Mouse (Mus musculus): ENCODE results near the gene Acbd6. TPM values are rescaled to one million over a fixed set of nuclear protein-coding genes. Genes with fewer than 3 reads are reported as not detected.

Acbd6 gene
- total and polyA plus RNA-seq, 2 experiments, result 14.8 to 71.5 TPM

GRCm38 (mm10) chr1:155608524-155608923 is 50.6 kb downstream of the Acbd6 start:
- Histone ChIP-seq H3K27me3 (ENCODE audit: control insufficient read depth, insufficient read depth, low read length) (no peaks in the 10 kb centered on the region), H3K79me2 (ENCODE audit: control insufficient read depth, insufficient read depth, low read length) (no peaks in the 10 kb centered on the region; the same call in 1 of the 2 replicates), H3K27ac (replicated peaks; ENCODE audit: insufficient read depth, low read depth, low read length) (no peak overlapping the region), H3K4me1 (ENCODE audit: control insufficient read depth, insufficient read depth, low read length) (no peaks in the 10 kb centered on the region), H3K4me3 (ENCODE audit: insufficient read depth, low read depth, low read length) (no peak overlapping the region), H3K9ac (ENCODE audit: low read depth, low read length) (no peak overlapping the region), H3K36me3 (ENCODE audit: control insufficient read depth, insufficient read depth, low read length) (no peaks in the 10 kb centered on the region)
- DNase-seq (ENCODE audit: extremely low read depth, low read depth, low spot score), result no peak
- no peak for TF ChIP-seq POLR2A (IDR thresholded peaks at IDR 0.05; ENCODE audit: extremely low read depth, insufficient read depth, low read length)
- no peak for TF ChIP-seq CTCF (IDR thresholded peaks at IDR 0.05; ENCODE audit: low read depth, low read length)
- WGBS, result 67% methylated on average over 4 of the region's 4 CpGs

- WGBS, result 55% methylated on average over 2 of the region's 2 CpGs
- Histone ChIP-seq H3K4me1 (ENCODE audit: control insufficient read depth, insufficient read depth, low read length) (no peaks in the 10 kb centered on the region), H3K79me2 (ENCODE audit: control insufficient read depth, insufficient read depth, low read length) (no peaks in the 10 kb centered on the region; the same call in 1 of the 2 replicates), H3K9ac (ENCODE audit: low read depth, low read length) (no peak overlapping the region), H3K27ac (replicated peaks; ENCODE audit: insufficient read depth, low read depth, low read length) (no peak overlapping the region), H3K36me3 (ENCODE audit: control insufficient read depth, insufficient read depth, low read length) (no peaks in the 10 kb centered on the region), H3K4me3 (ENCODE audit: insufficient read depth, low read depth, low read length) (no peak overlapping the region), H3K27me3 (ENCODE audit: control insufficient read depth, insufficient read depth, low read length) (no peaks in the 10 kb centered on the region)
- TF ChIP-seq POLR2A (IDR thresholded peaks at IDR 0.05; ENCODE audit: extremely low read depth, insufficient read depth, low read length), result no peak
- TF ChIP-seq CTCF (IDR thresholded peaks at IDR 0.05; ENCODE audit: low read depth, low read length), result peak; percentile 18; the same call in 1 of the 2 replicates
- DNase-seq (ENCODE audit: extremely low read depth, low read depth, low spot score), result no peak
These were observed 56.5 kb downstream of the Acbd6 start for GRCm38 (mm10) chr1:155614426-155614825.

GRCm38 (mm10) chr1:155621075-155621474 is 63.2 kb downstream of the Acbd6 start:
- Histone ChIP-seq H3K4me3 (ENCODE audit: insufficient read depth, low read depth, low read length) (no peak overlapping the region), H3K36me3 (ENCODE audit: control insufficient read depth, insufficient read depth, low read length) (peaks cover 2% of the 10 kb centered on the region; the same call in 1 of the 2 replicates), H3K9ac (ENCODE audit: low read depth, low read length) (no peak overlapping the region), H3K27ac (replicated peaks; ENCODE audit: insufficient read depth, low read depth, low read length) (no peak overlapping the region), H3K4me1 (ENCODE audit: control insufficient read depth, insufficient read depth, low read length) (no peaks in the 10 kb centered on the region; the same call in 1 of the 2 replicates), H3K79me2 (ENCODE audit: control insufficient read depth, insufficient read depth, low read length) (no peaks in the 10 kb centered on the region), H3K27me3 (ENCODE audit: control insufficient read depth, insufficient read depth, low read length) (no peaks in the 10 kb centered on the region)
- peak; percentile 21 for DNase-seq (ENCODE audit: extremely low read depth, low read depth, low spot score)
- 66% methylated on average over 6 of the region's 6 CpGs for WGBS
- TF ChIP-seq POLR2A (IDR thresholded peaks at IDR 0.05; ENCODE audit: extremely low read depth, insufficient read depth, low read length) (no peak), CTCF (IDR thresholded peaks at IDR 0.05; ENCODE audit: low read depth, low read length) (no peak)

GRCm38 (mm10) chr1:155623192-155623591 is 65.3 kb downstream of the Acbd6 start:
- DNase-seq (ENCODE audit: extremely low read depth, low read depth, low spot score), result no peak
- Histone ChIP-seq H3K9ac (ENCODE audit: low read depth, low read length) (no peak overlapping the region), H3K4me1 (ENCODE audit: control insufficient read depth, insufficient read depth, low read length) (peaks cover 8% of the 10 kb centered on the region), H3K4me3 (ENCODE audit: insufficient read depth, low read depth, low read length) (no peak overlapping the region), H3K27me3 (ENCODE audit: control insufficient read depth, insufficient read depth, low read length) (no peaks in the 10 kb centered on the region), H3K79me2 (ENCODE audit: control insufficient read depth, insufficient read depth, low read length) (no peaks in the 10 kb centered on the region), H3K36me3 (ENCODE audit: control insufficient read depth, insufficient read depth, low read length) (peaks cover 2% of the 10 kb centered on the region; the same call in 1 of the 2 replicates), H3K27ac (replicated peaks; ENCODE audit: insufficient read depth, low read depth, low read length) (no peak overlapping the region)
- no peak for TF ChIP-seq POLR2A (IDR thresholded peaks at IDR 0.05; ENCODE audit: extremely low read depth, insufficient read depth, low read length)
- TF ChIP-seq CTCF (IDR thresholded peaks at IDR 0.05; ENCODE audit: low read depth, low read length), result no peak
- 87% methylated on average over 8 of the region's 8 CpGs for WGBS

- Histone ChIP-seq H3K79me2 (ENCODE audit: control insufficient read depth, insufficient read depth, low read length) (no peaks in the 10 kb centered on the region), H3K27me3 (ENCODE audit: control insufficient read depth, insufficient read depth, low read length) (no peaks in the 10 kb centered on the region), H3K4me1 (ENCODE audit: control insufficient read depth, insufficient read depth, low read length) (peaks cover 8% of the 10 kb centered on the region), H3K27ac (replicated peaks; ENCODE audit: insufficient read depth, low read depth, low read length) (no peak overlapping the region), H3K4me3 (ENCODE audit: insufficient read depth, low read depth, low read length) (no peak overlapping the region), H3K9ac (ENCODE audit: low read depth, low read length) (no peak overlapping the region), H3K36me3 (ENCODE audit: control insufficient read depth, insufficient read depth, low read length) (peaks cover 2% of the 10 kb centered on the region; the same call in 1 of the 2 replicates)
- 28% methylated on average over 2 of the region's 2 CpGs for WGBS
- TF ChIP-seq POLR2A (IDR thresholded peaks at IDR 0.05; ENCODE audit: extremely low read depth, insufficient read depth, low read length) (no peak), CTCF (IDR thresholded peaks at IDR 0.05; ENCODE audit: low read depth, low read length) (no peak)
- peak; percentile 74 for DNase-seq (ENCODE audit: extremely low read depth, low read depth, low spot score)
These were observed 69.8 kb downstream of the Acbd6 start for GRCm38 (mm10) chr1:155627746-155628145.

GRCm38 (mm10) chr1:155636648-155637047 is 78.7 kb downstream of the Acbd6 start:
- no peaks in the 10 kb centered on the region for H3K79me2 ChIP-seq (ENCODE audit: control insufficient read depth, insufficient read depth, low read length)
- no peak overlapping the region for H3K4me3 ChIP-seq (ENCODE audit: insufficient read depth, low read depth, low read length)
- no peak for TF ChIP-seq POLR2A (IDR thresholded peaks at IDR 0.05; ENCODE audit: extremely low read depth, insufficient read depth, low read length)
- no peak for TF ChIP-seq CTCF (IDR thresholded peaks at IDR 0.05; ENCODE audit: low read depth, low read length)
- no peaks in the 10 kb centered on the region for H3K4me1 ChIP-seq (ENCODE audit: control insufficient read depth, insufficient read depth, low read length)
- no peaks in the 10 kb centered on the region for H3K36me3 ChIP-seq (ENCODE audit: control insufficient read depth, insufficient read depth, low read length)
- H3K9ac ChIP-seq (ENCODE audit: low read depth, low read length), result no peak overlapping the region
- 80% methylated on average over 7 of the region's 7 CpGs for WGBS
- no peaks in the 10 kb centered on the region for H3K27me3 ChIP-seq (ENCODE audit: control insufficient read depth, insufficient read depth, low read length)
- no peak overlapping the region for H3K27ac ChIP-seq (replicated peaks; ENCODE audit: insufficient read depth, low read depth, low read length)
- peak; percentile 18 for DNase-seq (ENCODE audit: extremely low read depth, low read depth, low spot score)

All from liver, adult 2 months (tissue).